Mouse (Mus musculus): Measurements from ENCODE around the gene Prkar1b.

- TF ChIP-seq CTCF (IDR thresholded peaks at IDR 0.05) (no peak), EP300 (IDR thresholded peaks at IDR 0.05) (no peak)
Measured at GRCm38 (mm10) chr5:139129572-139130151, 20.1 kb downstream of the Prkar1b start.

Data from lung, postnatal 0 days (tissue).